Mouse (Mus musculus) induced T-regulatory cell, adult 2 months (primary cell): ENCODE results near the gene Prrt2.

ENCODE experiments used
- DNase-seq: peaks from one replicate; pipeline ENCODE4 v3.0.0-alpha.2; 2012; ENCODE audit warnings: low read depth

Gene Prrt2

GRCm38 (mm10) chr7:127020031-127020430 is 980 bp downstream of the Prrt2 start:
- DNase-seq, result no peak

- no peak for DNase-seq
Measured at GRCm38 (mm10) chr7:127019306-127019960, 1.6 kb downstream of the Prrt2 start.

GRCm38 (mm10) chr7:127018416-127019305 is 2.4 kb downstream of the Prrt2 start:
- DNase-seq, result no peak

GRCm38 (mm10) chr7:127017950-127018345 is 3.1 kb downstream of the Prrt2 start:
- no peak for DNase-seq

GRCm38 (mm10) chr7:127016971-127017949 is 3.8 kb downstream of the Prrt2 start, which contains the start of gene Pagr1a:
Gene Pagr1a, minus strand, starts transcription at chr7:127017352.
- DNase-seq, result peak; percentile 100

GRCm38 (mm10) chr7:127016486-127016938 is 4.5 kb downstream of the Prrt2 start:
- no peak for DNase-seq

- no peak for DNase-seq
Measured at GRCm38 (mm10) chr7:127016481-127016485, 4.7 kb downstream of the Prrt2 start, which contains the start of gene Pagr1b. Gene Pagr1b, minus strand, starts transcription at chr7:127016484.

GRCm38 (mm10) chr7:127016081-127016480 is 4.9 kb downstream of the Prrt2 start:
- peak; percentile 64 for DNase-seq

- no peak for DNase-seq
Measured at GRCm38 (mm10) chr7:127014993-127015392, 6.0 kb downstream of the Prrt2 start.

- peak; percentile 91 for DNase-seq
Measured at GRCm38 (mm10) chr7:127014320-127014719, 6.7 kb downstream of the Prrt2 start, which contains the start of gene Mvp. Gene Mvp, minus strand, starts transcription at chr7:127014621.

GRCm38 (mm10) chr7:127013385-127013784 is 7.6 kb downstream of the Prrt2 start:
- DNase-seq, result no peak

GRCm38 (mm10) chr7:127012845-127013244 is 8.2 kb downstream of the Prrt2 start:
- no peak for DNase-seq

- DNase-seq, result no peak
Measured at GRCm38 (mm10) chr7:127012374-127012773, 8.6 kb downstream of the Prrt2 start.

GRCm38 (mm10) chr7:127011717-127012116 is 9.3 kb downstream of the Prrt2 start:
- no peak for DNase-seq

GRCm38 (mm10) chr7:127011051-127011450 is 10.0 kb downstream of the Prrt2 start:
- no peak for DNase-seq

- no peak for DNase-seq
Measured at GRCm38 (mm10) chr7:127009307-127010085, 11.5 kb downstream of the Prrt2 start.

- DNase-seq, result no peak
Measured at GRCm38 (mm10) chr7:127008239-127009019, 12.6 kb downstream of the Prrt2 start.

GRCm38 (mm10) chr7:127007313-127008024 is 13.5 kb downstream of the Prrt2 start:
- DNase-seq, result peak; percentile 21

- DNase-seq, result no peak
Measured at GRCm38 (mm10) chr7:127004122-127004875, 16.7 kb downstream of the Prrt2 start.
